Mouse (Mus musculus): ENCODE measurements around the gene Sox15. TPM values are rescaled to one million over a fixed set of nuclear protein-coding genes. Genes with fewer than 3 reads are reported as not detected.

Gene Sox15
- total and polyA plus RNA-seq, 2 experiments from 2014 or later, result not detected

- ATAC-seq (no peak), DNase-seq (no peak)
- Histone ChIP-seq H3K9ac (peak overlapping the region; percentile 69; the same call in 1 of the 2 replicates), H3K4me1 (ENCODE audit: insufficient read depth) (peaks cover 14% of the 10 kb centered on the region), H3K36me3 (ENCODE audit: insufficient read depth) (peaks cover 29% of the 10 kb centered on the region), H3K27ac (ENCODE audit: low read depth, low read length) (no peak overlapping the region), H3K4me3 (ENCODE audit: low read depth, low read length) (0 out of 2 replicates have a peak overlapping the region, but pooled peaks have one; percentile 74), H3K27me3 (ENCODE audit: insufficient read depth, low read length) (no peaks in the 10 kb centered on the region), H3K4me2 (ENCODE audit: low read depth) (peak overlapping the region; percentile 82), H3K9me3 (ENCODE audit: low read length) (no peaks in the 10 kb centered on the region)
- 91% methylated on average over 30 of the region's 30 CpGs for WGBS
- TF ChIP-seq CTCF (IDR thresholded peaks at IDR 0.05; ENCODE audit: low read depth), result no peak
Observed at GRCm38 (mm10) chr11:69680136-69680855, 25.2 kb downstream of the Sox15 start.

GRCm38 (mm10) chr11:69681314-69682208, 26.4 kb downstream of the Sox15 start, which contains the start of gene Senp3:
Senp3 (minus strand) TSS chr11:69682084.
- H3K4me3 ChIP-seq (ENCODE audit: low read depth, low read length), result peak within 1 kb of the TSS; percentile 74
- no peaks in the 10 kb centered on the region for H3K27me3 ChIP-seq (ENCODE audit: insufficient read depth, low read length)
- peaks cover 14% of the 10 kb centered on the region for H3K4me1 ChIP-seq (ENCODE audit: insufficient read depth)
- peak within 1 kb of the TSS; percentile 82 for H3K4me2 ChIP-seq (ENCODE audit: low read depth)
- ATAC-seq, result peak; percentile 99
- peak; percentile 99 for DNase-seq
- no peaks in the 10 kb centered on the region for H3K9me3 ChIP-seq (ENCODE audit: low read length)
- H3K27ac ChIP-seq (ENCODE audit: low read depth, low read length), result peak within 1 kb of the TSS; percentile 84
- peaks cover 17% of the 10 kb centered on the region for H3K36me3 ChIP-seq (ENCODE audit: insufficient read depth)
- H3K9ac ChIP-seq, result peak within 1 kb of the TSS; percentile 69
- 2% methylated on average over 77 of the region's 80 CpGs for WGBS
- TF ChIP-seq CTCF (IDR thresholded peaks at IDR 0.05; ENCODE audit: low read depth), result no peak

GRCm38 (mm10) chr11:69682209-69682839, 27.2 kb downstream of the Sox15 start:
- Histone ChIP-seq H3K4me2 (ENCODE audit: low read depth) (peak overlapping the region; percentile 82), H3K4me1 (ENCODE audit: insufficient read depth) (peaks cover 14% of the 10 kb centered on the region), H3K9me3 (ENCODE audit: low read length) (no peaks in the 10 kb centered on the region)

GRCm38 (mm10) chr11:69682840-69683533, 27.9 kb downstream of the Sox15 start:
- 0 out of 2 replicates have a peak overlapping the region, but pooled peaks have one; percentile 43 for H3K9ac ChIP-seq
- peak overlapping the region; percentile 84 for H3K27ac ChIP-seq (ENCODE audit: low read depth, low read length)
- H3K4me1 ChIP-seq (ENCODE audit: insufficient read depth), result peaks cover 14% of the 10 kb centered on the region
- ATAC-seq (peak; percentile 30), DNase-seq (peak; percentile 96)
- no peaks in the 10 kb centered on the region for H3K27me3 ChIP-seq (ENCODE audit: insufficient read depth, low read length)
- peak overlapping the region; percentile 82 for H3K4me2 ChIP-seq (ENCODE audit: low read depth)
- WGBS, result 8% methylated on average over 12 of the region's 12 CpGs
- peak; percentile 96 for TF ChIP-seq CTCF (IDR thresholded peaks at IDR 0.05; ENCODE audit: low read depth)
- peaks cover 9% of the 10 kb centered on the region; the same call in 1 of the 2 replicates for H3K36me3 ChIP-seq (ENCODE audit: insufficient read depth)
- peak overlapping the region; percentile 74 for H3K4me3 ChIP-seq (ENCODE audit: low read depth, low read length)
- no peaks in the 10 kb centered on the region for H3K9me3 ChIP-seq (ENCODE audit: low read length)

More at GRCm38 (mm10) chr11:69682209-69682839, 27.2 kb downstream of the Sox15 start:
- WGBS, result 24% methylated on average over 24 of the region's 24 CpGs
- TF ChIP-seq CTCF (IDR thresholded peaks at IDR 0.05; ENCODE audit: low read depth), result no peak
- no peak for ATAC-seq
- Histone ChIP-seq H3K36me3 (ENCODE audit: insufficient read depth) (peaks cover 14% of the 10 kb centered on the region), H3K4me3 (ENCODE audit: low read depth, low read length) (peak overlapping the region; percentile 74), H3K27ac (ENCODE audit: low read depth, low read length) (peak overlapping the region; percentile 84), H3K9ac (peak overlapping the region; percentile 69), H3K27me3 (ENCODE audit: insufficient read depth, low read length) (no peaks in the 10 kb centered on the region)
- no peak for DNase-seq

- no peak overlapping the region for H3K4me2 ChIP-seq (ENCODE audit: low read depth)
- ATAC-seq, result no peak
- no peak overlapping the region for H3K4me3 ChIP-seq (ENCODE audit: low read depth, low read length)
- no peak overlapping the region for H3K9ac ChIP-seq
- H3K9me3 ChIP-seq (ENCODE audit: low read length), result no peaks in the 10 kb centered on the region
- no peaks in the 10 kb centered on the region for H3K27me3 ChIP-seq (ENCODE audit: insufficient read depth, low read length)
- peaks cover 14% of the 10 kb centered on the region for H3K4me1 ChIP-seq (ENCODE audit: insufficient read depth)
- peaks cover 3% of the 10 kb centered on the region; the same call in 1 of the 2 replicates for H3K36me3 ChIP-seq (ENCODE audit: insufficient read depth)
- TF ChIP-seq CTCF (IDR thresholded peaks at IDR 0.05; ENCODE audit: low read depth), result no peak
- H3K27ac ChIP-seq (ENCODE audit: low read depth, low read length), result peak overlapping the region; percentile 84
- 77% methylated on average over 7 of the region's 7 CpGs for WGBS
- no peak for DNase-seq
Observed at GRCm38 (mm10) chr11:69683576-69683975, 28.5 kb downstream of the Sox15 start.

GRCm38 (mm10) chr11:69684128-69684745, 29.1 kb downstream of the Sox15 start:
- no peaks in the 10 kb centered on the region for H3K27me3 ChIP-seq (ENCODE audit: insufficient read depth, low read length)
- no peak overlapping the region for H3K4me2 ChIP-seq (ENCODE audit: low read depth)
- H3K27ac ChIP-seq (ENCODE audit: low read depth, low read length), result no peak overlapping the region
- WGBS, result 79% methylated on average over 12 of the region's 12 CpGs
- no peak overlapping the region for H3K9ac ChIP-seq
- no peak overlapping the region for H3K4me3 ChIP-seq (ENCODE audit: low read depth, low read length)
- DNase-seq (no peak), ATAC-seq (no peak)
- no peaks in the 10 kb centered on the region for H3K9me3 ChIP-seq (ENCODE audit: low read length)
- peaks cover 14% of the 10 kb centered on the region for H3K4me1 ChIP-seq (ENCODE audit: insufficient read depth)
- TF ChIP-seq CTCF (IDR thresholded peaks at IDR 0.05; ENCODE audit: low read depth), result no peak
- H3K36me3 ChIP-seq (ENCODE audit: insufficient read depth), result no peaks in the 10 kb centered on the region

All from forebrain, postnatal 0 days (tissue).